Mouse (Mus musculus): ENCODE results near the gene Elovl5. TPM values are rescaled to one million over a fixed set of nuclear protein-coding genes. Genes with fewer than 3 reads are reported as not detected.

Elovl5 gene
- polyA plus RNA-seq, 2 experiments = 59.1 to 72.7 TPM

DNA sequence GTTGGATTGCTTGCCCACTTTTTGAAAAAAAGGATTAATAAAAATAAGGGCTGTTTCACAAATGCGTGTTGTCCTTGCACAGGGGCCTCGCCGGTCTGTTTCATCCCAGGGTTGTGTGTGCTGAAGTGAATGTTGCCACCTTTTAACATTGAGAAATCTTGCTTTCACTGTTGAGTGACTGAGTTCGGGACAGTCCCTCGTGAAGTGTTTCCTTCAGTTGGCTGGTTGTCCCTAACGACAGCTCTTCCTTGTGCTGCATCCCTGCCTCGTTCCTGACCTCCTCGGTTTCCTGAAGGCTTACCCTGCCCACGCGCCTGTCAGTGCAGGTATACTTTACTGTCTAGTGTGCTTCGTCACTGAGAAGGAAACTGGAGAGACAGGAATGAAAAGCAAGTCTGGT lies 20.7 kb downstream of the Elovl5 start:
- no peaks in the 10 kb centered on the region for H3K9me3 ChIP-seq (ENCODE audit: control insufficient read depth, low read length)
- no peaks in the 10 kb centered on the region for H3K27me3 ChIP-seq (ENCODE audit: control insufficient read depth, insufficient read depth, low read length)
- no peak for TF ChIP-seq POLR2A (IDR thresholded peaks at IDR 0.05; ENCODE audit: borderline replicate concordance, extremely low read depth, insufficient read depth, insufficient read length)
- H3K9ac ChIP-seq (ENCODE audit: low read depth, low read length, severe bottlenecking) = no peak overlapping the region
- DNase-seq (ENCODE audit: low spot score) (no peak), ATAC-seq (ENCODE audit: low FRiP score, low read depth) (no peak)
- no peak overlapping the region for H3K4me2 ChIP-seq (replicated peaks; ENCODE audit: low read depth, low read length, severe bottlenecking)
- H3K4me1 ChIP-seq (ENCODE audit: control insufficient read depth, insufficient read depth, low read length) = peaks cover 26% of the 10 kb centered on the region
- no peak overlapping the region for H3K4me3 ChIP-seq (replicated peaks; ENCODE audit: low read length)
- no peaks in the 10 kb centered on the region for H3K36me3 ChIP-seq (ENCODE audit: control insufficient read depth, insufficient read depth, low read length)
- H3K27ac ChIP-seq (replicated peaks; ENCODE audit: low read depth, low read length) = no peak overlapping the region
- 73% methylated on average over 11 of the region's 11 CpGs for WGBS

DNA sequence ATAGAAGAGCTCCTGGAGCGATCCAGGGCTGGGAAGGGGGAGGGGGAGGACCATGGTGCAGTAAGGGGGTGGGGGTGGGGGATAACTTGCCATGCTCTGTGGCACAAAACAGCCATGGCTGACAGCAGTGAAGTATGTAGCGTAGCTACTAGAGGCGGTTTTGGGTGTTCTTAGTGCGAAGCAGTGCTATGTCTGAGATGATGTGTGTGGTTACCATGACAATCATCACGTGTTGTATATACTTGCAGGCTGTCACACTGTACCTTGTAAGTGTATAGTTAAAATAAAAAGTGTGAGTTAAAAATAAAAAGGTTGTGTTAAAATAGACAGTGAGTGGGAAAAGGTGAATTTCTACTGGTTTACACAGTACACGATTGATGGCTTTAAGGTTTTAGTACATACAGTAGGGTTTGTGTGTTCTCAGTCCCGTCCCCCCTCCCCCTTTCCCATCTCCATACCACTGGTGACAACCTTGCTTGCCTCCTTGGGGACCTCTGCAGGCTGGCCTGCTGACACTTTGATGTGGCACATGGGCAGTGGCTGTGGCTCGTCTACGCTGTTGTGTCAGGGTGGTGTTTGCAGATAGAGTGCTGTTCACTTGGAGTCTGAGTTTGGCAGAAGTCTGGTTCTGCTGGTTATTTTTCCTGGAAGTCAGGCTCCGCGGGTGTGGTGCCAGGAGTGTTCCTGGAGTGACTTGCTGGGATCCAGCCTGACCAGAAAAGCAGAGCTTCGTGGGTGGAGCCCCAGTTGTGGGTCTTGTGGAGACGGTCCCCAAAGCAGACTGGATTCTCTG lies 21.8 kb downstream of the Elovl5 start:
- Histone ChIP-seq H3K9ac (ENCODE audit: low read depth, low read length, severe bottlenecking) (no peak overlapping the region), H3K4me1 (ENCODE audit: control insufficient read depth, insufficient read depth, low read length) (peaks cover 26% of the 10 kb centered on the region)

DNA sequence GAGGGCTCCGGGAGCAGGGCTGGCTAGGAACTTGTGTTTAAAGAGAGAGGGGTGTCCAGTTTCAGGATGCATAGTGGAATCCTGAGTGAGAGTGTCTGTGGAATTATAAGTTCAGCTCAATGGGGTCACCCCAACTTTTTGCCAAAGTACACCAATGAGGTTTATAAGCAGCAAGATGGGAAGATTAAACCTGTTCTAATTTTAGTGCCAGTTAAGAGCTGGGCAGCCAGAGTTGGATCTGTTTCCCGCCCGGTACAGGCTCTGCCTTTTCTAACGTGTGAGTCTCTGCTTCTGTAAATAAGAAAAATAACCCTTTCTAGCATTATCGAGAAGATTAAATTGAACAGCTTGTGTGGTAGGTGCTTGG lies 22.4 kb downstream of the Elovl5 start:
- no peaks in the 10 kb centered on the region for H3K9me3 ChIP-seq (ENCODE audit: control insufficient read depth, low read length)
- no peak overlapping the region for H3K9ac ChIP-seq (ENCODE audit: low read depth, low read length, severe bottlenecking)
- no peak overlapping the region; the same call in 1 of the 2 replicates for H3K27ac ChIP-seq (replicated peaks; ENCODE audit: low read depth, low read length)
- no peaks in the 10 kb centered on the region for H3K27me3 ChIP-seq (ENCODE audit: control insufficient read depth, insufficient read depth, low read length)
- H3K4me2 ChIP-seq (replicated peaks; ENCODE audit: low read depth, low read length, severe bottlenecking) = no peak overlapping the region; the same call in 1 of the 2 replicates
- no peak overlapping the region for H3K4me3 ChIP-seq (replicated peaks; ENCODE audit: low read length)
- no peak for DNase-seq (ENCODE audit: low spot score)
- no peak; the same call in 1 of the 2 replicates for ATAC-seq (ENCODE audit: low FRiP score, low read depth)
- 44% methylated on average over 5 of the region's 5 CpGs for WGBS
- peaks cover 26% of the 10 kb centered on the region for H3K4me1 ChIP-seq (ENCODE audit: control insufficient read depth, insufficient read depth, low read length)
- TF ChIP-seq POLR2A (IDR thresholded peaks at IDR 0.05; ENCODE audit: borderline replicate concordance, extremely low read depth, insufficient read depth, insufficient read length) = no peak
- H3K36me3 ChIP-seq (ENCODE audit: control insufficient read depth, insufficient read depth, low read length) = no peaks in the 10 kb centered on the region

More for the DNA sequence above, 21.8 kb downstream of the Elovl5 start:
- H3K9me3 ChIP-seq (ENCODE audit: control insufficient read depth, low read length) = no peaks in the 10 kb centered on the region
- no peak for TF ChIP-seq POLR2A (IDR thresholded peaks at IDR 0.05; ENCODE audit: borderline replicate concordance, extremely low read depth, insufficient read depth, insufficient read length)
- H3K36me3 ChIP-seq (ENCODE audit: control insufficient read depth, insufficient read depth, low read length) = no peaks in the 10 kb centered on the region
- H3K27ac ChIP-seq (replicated peaks; ENCODE audit: low read depth, low read length) = 0 out of 2 replicates have a peak overlapping the region, but pooled peaks have one; percentile 8
- ATAC-seq (ENCODE audit: low FRiP score, low read depth) (peak; percentile 58; the same call in 1 of the 2 replicates), DNase-seq (ENCODE audit: low spot score) (peak; percentile 64)
- no peak overlapping the region for H3K4me3 ChIP-seq (replicated peaks; ENCODE audit: low read length)
- WGBS = 48% methylated on average over 13 of the region's 13 CpGs
- H3K27me3 ChIP-seq (ENCODE audit: control insufficient read depth, insufficient read depth, low read length) = no peaks in the 10 kb centered on the region
- no peak overlapping the region; the same call in 1 of the 2 replicates for H3K4me2 ChIP-seq (replicated peaks; ENCODE audit: low read depth, low read length, severe bottlenecking)

DNA sequence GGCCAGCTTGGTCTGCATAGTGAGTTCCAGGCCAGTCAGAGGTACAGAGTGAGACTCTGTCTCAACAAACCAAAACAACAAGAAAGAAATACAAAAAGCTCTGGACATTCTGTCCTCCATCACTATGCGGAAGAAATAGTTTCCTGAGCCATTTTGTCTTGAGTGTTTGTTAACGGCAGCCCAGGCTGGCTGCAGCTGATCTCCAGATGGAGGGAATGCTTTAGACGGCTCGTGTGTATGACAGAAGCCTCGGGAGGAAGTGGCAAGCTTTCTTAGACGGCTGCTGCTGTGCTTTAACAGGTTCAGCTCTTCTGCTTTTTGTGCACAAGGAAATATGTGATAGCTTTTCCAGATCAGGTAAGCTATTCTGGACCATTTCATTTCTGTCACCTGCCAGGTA lies 23.9 kb downstream of the Elovl5 start:
- WGBS = 30% methylated on average over 6 of the region's 6 CpGs
- ATAC-seq (ENCODE audit: low FRiP score, low read depth) (no peak), DNase-seq (ENCODE audit: low spot score) (no peak)
- Histone ChIP-seq H3K9ac (ENCODE audit: low read depth, low read length, severe bottlenecking) (no peak overlapping the region), H3K4me1 (ENCODE audit: control insufficient read depth, insufficient read depth, low read length) (peaks cover 26% of the 10 kb centered on the region), H3K36me3 (ENCODE audit: control insufficient read depth, insufficient read depth, low read length) (no peaks in the 10 kb centered on the region), H3K4me3 (replicated peaks; ENCODE audit: low read length) (no peak overlapping the region), H3K27ac (replicated peaks; ENCODE audit: low read depth, low read length) (no peak overlapping the region), H3K27me3 (ENCODE audit: control insufficient read depth, insufficient read depth, low read length) (no peaks in the 10 kb centered on the region), H3K9me3 (ENCODE audit: control insufficient read depth, low read length) (no peaks in the 10 kb centered on the region), H3K4me2 (replicated peaks; ENCODE audit: low read depth, low read length, severe bottlenecking) (no peak overlapping the region)
- TF ChIP-seq POLR2A (IDR thresholded peaks at IDR 0.05; ENCODE audit: borderline replicate concordance, extremely low read depth, insufficient read depth, insufficient read length) = no peak

DNA sequence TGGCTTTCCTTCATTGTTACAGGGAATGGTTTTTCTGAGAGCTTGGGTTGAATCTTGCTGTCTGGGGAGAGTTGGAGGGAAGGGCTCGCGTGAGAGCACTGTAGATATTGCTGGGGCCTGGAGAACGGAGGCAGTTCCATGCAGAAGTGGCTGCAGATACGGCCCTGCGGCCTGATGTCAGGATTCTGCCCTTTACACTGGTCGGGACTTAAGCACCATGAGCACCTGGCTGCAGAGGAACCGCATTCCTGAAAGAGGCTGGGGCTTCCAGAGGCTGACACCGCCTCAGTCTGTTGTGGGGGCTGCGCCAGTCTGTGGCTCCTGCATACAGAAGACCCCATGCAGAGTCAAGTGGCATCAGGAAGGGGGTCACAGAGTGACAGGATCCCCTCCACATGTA lies 24.7 kb downstream of the Elovl5 start:
- Histone ChIP-seq H3K27me3 (ENCODE audit: control insufficient read depth, insufficient read depth, low read length) (no peaks in the 10 kb centered on the region), H3K4me1 (ENCODE audit: control insufficient read depth, insufficient read depth, low read length) (peaks cover 26% of the 10 kb centered on the region), H3K9me3 (ENCODE audit: control insufficient read depth, low read length) (no peaks in the 10 kb centered on the region), H3K9ac (ENCODE audit: low read depth, low read length, severe bottlenecking) (no peak overlapping the region), H3K4me3 (replicated peaks; ENCODE audit: low read length) (no peak overlapping the region), H3K27ac (replicated peaks; ENCODE audit: low read depth, low read length) (no peak overlapping the region), H3K4me2 (replicated peaks; ENCODE audit: low read depth, low read length, severe bottlenecking) (no peak overlapping the region), H3K36me3 (ENCODE audit: control insufficient read depth, insufficient read depth, low read length) (no peaks in the 10 kb centered on the region)
- no peak for TF ChIP-seq POLR2A (IDR thresholded peaks at IDR 0.05; ENCODE audit: borderline replicate concordance, extremely low read depth, insufficient read depth, insufficient read length)
- ATAC-seq (ENCODE audit: low FRiP score, low read depth) (no peak), DNase-seq (ENCODE audit: low spot score) (no peak)
- 67% methylated on average over 9 of the region's 9 CpGs for WGBS
